Mouse (Mus musculus) megakaryocyte, embryonic 14.5 days (primary cell): ENCODE results near the gene Spaca4.

Experiments
- FLI1 ChIP-seq: IDR thresholded peaks from 2 replicates; pipeline ENCODE4 v1.6.1; 2012; ENCODE audit warnings: low read length, inconsistent platforms, mixed read lengths
- GATA1 ChIP-seq: IDR thresholded peaks from 3 replicates; pipeline ENCODE4 v1.6.1; 2012; ENCODE audit warnings: mixed read lengths, low read length, inconsistent platforms, borderline replicate concordance

DNA sequence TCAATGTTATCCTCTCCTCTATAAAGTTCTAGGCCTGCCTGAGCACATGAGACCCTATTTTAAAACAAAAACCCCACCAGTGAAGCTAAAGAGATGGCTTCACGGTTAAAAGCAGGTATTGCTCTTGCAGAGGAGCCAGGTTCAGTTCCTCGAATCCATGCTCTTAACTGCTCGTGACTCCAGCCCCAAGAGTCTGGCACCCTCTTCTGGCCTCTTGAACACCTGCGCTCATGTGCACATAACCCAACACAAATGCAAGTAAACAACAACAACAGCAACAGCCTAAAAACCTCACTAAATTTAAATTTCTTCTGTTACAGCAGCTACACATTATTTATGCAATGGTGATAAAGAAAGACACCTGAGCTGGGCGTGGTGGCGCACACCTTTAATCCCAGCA is 41.9 kb upstream of the Spaca4 start:
- TF ChIP-seq GATA1 (no peak), FLI1 (no peak)
